In genomic region chrX:74249615-74250014, GRCm38 (mm10) we compare ENCODE assay signal across 8 mouse cellular contexts. TPM values are rescaled to one million over a fixed set of nuclear protein-coding genes. Genes with fewer than 3 reads are reported as not detected.
DNase-seq lines count a peak whose midpoint lies in the region.

Flna (minus strand) TSS chrX:74249820.

- peak within 1 kb of the TSS; percentile 92 for H3K4me3 ChIP-seq in megakaryocyte, embryonic 14.5 days (replicated peaks)

- H3K27me3 ChIP-seq in megakaryocyte, embryonic 14.5 days (replicated peaks), result peaks cover 13% of the 10 kb centered on the region

- peaks cover 20% of the 10 kb centered on the region for H3K4me1 ChIP-seq in megakaryocyte, embryonic 14.5 days

- peaks cover 4% of the 10 kb centered on the region; the same call in 1 of the 2 replicates for H3K9me3 ChIP-seq in megakaryocyte, embryonic 14.5 days

- intact Hi-C loops in left cerebral cortex, postnatal 14 days (cut with DNase I), result loop anchor here (10.0 kb wide), 2 partner anchors 135 to 165 kb away; no protein-coding TSS in a partner anchor

- H3K36me3 ChIP-seq in megakaryocyte, embryonic 14.5 days (replicated peaks; ENCODE audit: low read length), result no peaks in the 10 kb centered on the region

- DNase-seq in adipocyte (ENCODE audit: low spot score), result peak; percentile 28
- DNase-seq in embryo, embryonic 10 days (ENCODE audit: low spot score), result peak; percentile 61
- DNase-seq in gastrocnemius, postnatal 25 days, result peak; percentile 57
- peak; percentile 80 for DNase-seq in induced T-regulatory cell, adult 2 months (ENCODE audit: low read depth)
- DNase-seq in left cerebral cortex, postnatal 14 days (ENCODE audit: low spot score in 2 of 2), result peak; percentile 56 to 57
- DNase-seq in right cerebral cortex, postnatal 25 days, result peak; percentile 58
- peak; percentile 68 to 75 for DNase-seq in urinary bladder, postnatal 4 days (ENCODE audit: low spot score in 2 of 2)

RNA-seq across cellular contexts. Expression of gene Flna, which starts in this region (rescaled TPM):
- 10 to 100 TPM; 47.7 to 64.7 TPM for total RNA-seq in gastrocnemius, postnatal 25 days (2021)
- 100 to 1,000 TPM in 1 of 2 experiments, 10 to 100 TPM in 1; 89.1 to 100 TPM for total RNA-seq in left cerebral cortex, postnatal 14 days (2021)
- polyA plus RNA-seq in megakaryocyte, embryonic 14.5 days (2012; ENCODE audit: insufficient read depth, low replicate concordance), result 106 and 299 TPM in 2 replicates

Comparison
In these comparisons a context has a peak if more than half of its experiments do, and no peak if none do; other contexts are left out.
1. Peak in every context shown above with its lines: DNase-seq and H3K4me3 ChIP-seq.
2. DNase-seq: peak in every context shown above with its lines; median percentile 80 in induced T-regulatory cell, adult 2 months; 72 in urinary bladder, postnatal 4 days; 61 in embryo, embryonic 10 days; 58 in right cerebral cortex, postnatal 25 days; 57 in gastrocnemius, postnatal 25 days; 56 in left cerebral cortex, postnatal 14 days; 28 in adipocyte.